Mouse (Mus musculus): ENCODE measurements around the gene Foxl2. TPM values are rescaled to one million over a fixed set of nuclear protein-coding genes. Genes with fewer than 3 reads are reported as not detected.

Gene Foxl2
- polyA plus RNA-seq, 2 experiments, result not detected

- peak; percentile 94 to 97 (median 95) for DNase-seq (ENCODE audit: low read depth in 3 of 3, low spot score in 3 of 3)
- 2% methylated on average over 45 of the region's 45 CpGs for WGBS (ENCODE audit: insufficient replicate concordance)
- H3K4me1 ChIP-seq (replicated peaks; ENCODE audit: control insufficient read depth in 2 of 2, insufficient read depth in 2 of 2, low read length in 1 of 2), result peaks cover 4 to 5% of the 10 kb centered on the region in 2 experiments
- H3K4me2 ChIP-seq (ENCODE audit: low read depth), result peak within 1 kb of the TSS; percentile 99
- H3K27me3 ChIP-seq (ENCODE audit: control insufficient read depth, insufficient read depth, low read length), result peaks cover 6% of the 10 kb centered on the region
- peak within 1 kb of the TSS; percentile 70 to 79 for H3K4me3 ChIP-seq (ENCODE audit: insufficient read depth in 1 of 2, low read depth in 2 of 2, low read length in 2 of 2)
- peak; percentile 100 for ATAC-seq (ENCODE audit: insufficient read depth)
- no peaks in the 10 kb centered on the region for H3K9me3 ChIP-seq (ENCODE audit: control insufficient read depth, low read length)
- TF ChIP-seq EP300 (IDR thresholded peaks at IDR 0.05; ENCODE audit: low read depth) (no peak), CTCF (IDR thresholded peaks at IDR 0.05; ENCODE audit: low read depth) (peak; percentile 43; the same call in 1 of the 2 replicates)
- H3K36me3 ChIP-seq (replicated peaks; ENCODE audit: control insufficient read depth, insufficient read depth, low read depth), result no peaks in the 10 kb centered on the region
- peak within 1 kb of the TSS; percentile 75 for H3K9ac ChIP-seq (replicated peaks)
- no peak within 1 kb of the TSS for H3K27ac ChIP-seq
Observed at GRCm38 (mm10) chr9:98985800-98986475, 30.9 kb downstream of the Foxl2 start, which contains the start of gene Faim. TSS of gene Faim (plus strand) at chr9:98986373.

DNA sequence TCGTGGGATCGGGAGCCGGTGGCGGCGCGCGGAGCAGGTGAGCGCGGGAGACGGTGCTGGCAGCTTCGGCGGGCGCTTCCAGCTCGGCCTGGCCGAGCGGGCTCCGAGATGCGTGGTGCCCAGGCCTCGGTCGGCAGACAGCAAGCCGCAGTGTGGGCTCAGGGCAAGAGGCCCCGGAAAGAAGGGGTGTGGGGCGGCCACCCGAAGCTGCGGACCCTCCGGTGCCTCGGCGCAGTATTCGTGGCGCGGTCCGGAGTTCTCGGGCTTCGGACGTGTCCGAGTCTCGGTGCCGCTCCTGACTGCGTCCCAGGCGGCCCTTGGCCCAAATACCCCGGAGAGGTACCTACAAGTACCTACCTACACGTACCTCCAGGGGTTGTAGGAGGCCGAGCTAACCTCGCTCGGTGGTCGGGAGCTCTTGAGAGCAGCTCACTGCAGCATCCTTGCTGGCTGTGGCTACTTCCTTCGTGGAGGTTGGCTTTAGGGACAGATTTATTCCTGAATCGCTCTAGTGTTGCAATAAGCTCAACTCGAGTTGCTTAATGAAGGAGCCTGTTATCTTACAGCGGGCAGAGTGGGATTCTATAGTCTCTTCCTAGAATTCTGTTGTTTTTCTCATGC, 31.5 kb downstream of the Foxl2 start:
- H3K9me3 ChIP-seq (ENCODE audit: control insufficient read depth, low read length), result no peaks in the 10 kb centered on the region
- H3K4me2 ChIP-seq (ENCODE audit: low read depth), result peak overlapping the region; percentile 99
- WGBS (ENCODE audit: insufficient replicate concordance), result under 1% methylated on average over 50 of the region's 50 CpGs
- ATAC-seq (ENCODE audit: insufficient read depth) (peak; percentile 27), DNase-seq (ENCODE audit: low read depth in 3 of 3, low spot score in 3 of 3) (peak in 1 of 3 experiments; percentile 28)
- no peak overlapping the region for H3K27ac ChIP-seq
- H3K4me1 ChIP-seq (replicated peaks; ENCODE audit: control insufficient read depth in 2 of 2, insufficient read depth in 2 of 2, low read length in 1 of 2), result peaks cover 4 to 5% of the 10 kb centered on the region in 2 experiments
- peak overlapping the region; percentile 59 to 79 for H3K4me3 ChIP-seq (ENCODE audit: insufficient read depth in 1 of 2, low read depth in 2 of 2, low read length in 2 of 2)
- no peak for TF ChIP-seq EP300 (IDR thresholded peaks at IDR 0.05; ENCODE audit: low read depth)
- no peak for TF ChIP-seq CTCF (IDR thresholded peaks at IDR 0.05; ENCODE audit: low read depth)
- H3K36me3 ChIP-seq (replicated peaks; ENCODE audit: control insufficient read depth, insufficient read depth, low read depth), result no peaks in the 10 kb centered on the region
- H3K27me3 ChIP-seq (ENCODE audit: control insufficient read depth, insufficient read depth, low read length), result peaks cover 6% of the 10 kb centered on the region
- H3K9ac ChIP-seq (replicated peaks), result peak overlapping the region; percentile 75

DNA sequence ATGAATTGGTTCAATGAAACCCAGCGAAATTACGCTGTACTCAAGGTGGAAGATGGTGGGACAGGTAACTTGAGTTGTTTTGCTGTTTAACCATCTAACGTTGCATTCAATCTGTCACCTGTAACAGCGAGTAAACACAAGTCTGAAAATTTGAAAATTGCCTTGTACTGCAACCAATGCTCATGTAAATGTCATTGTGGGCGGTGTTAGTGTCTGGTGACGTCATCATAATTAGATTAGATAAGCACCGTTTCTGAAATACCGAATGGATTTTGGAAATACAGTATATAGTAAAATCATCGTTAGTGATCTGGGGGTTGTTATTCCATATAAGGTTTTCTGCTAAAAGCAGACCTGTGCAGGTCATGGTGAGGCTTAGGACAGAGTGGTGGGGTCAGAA, 32.0 kb downstream of the Foxl2 start:
- peaks cover 4 to 5% of the 10 kb centered on the region in 2 experiments for H3K4me1 ChIP-seq (replicated peaks; ENCODE audit: control insufficient read depth in 2 of 2, insufficient read depth in 2 of 2, low read length in 1 of 2)
- DNase-seq (ENCODE audit: low read depth in 3 of 3, low spot score in 3 of 3) (peak in 1 of 3 experiments; percentile 39), ATAC-seq (ENCODE audit: insufficient read depth) (no peak)
- H3K4me2 ChIP-seq (ENCODE audit: low read depth), result peak overlapping the region; percentile 99
- H3K27me3 ChIP-seq (ENCODE audit: control insufficient read depth, insufficient read depth, low read length), result peaks cover 6% of the 10 kb centered on the region
- no peaks in the 10 kb centered on the region for H3K36me3 ChIP-seq (replicated peaks; ENCODE audit: control insufficient read depth, insufficient read depth, low read depth)
- peak overlapping the region; percentile 59 to 79; a peak in 3 of 4 replicates for H3K4me3 ChIP-seq (ENCODE audit: insufficient read depth in 1 of 2, low read depth in 2 of 2, low read length in 2 of 2)
- H3K9me3 ChIP-seq (ENCODE audit: control insufficient read depth, low read length), result no peaks in the 10 kb centered on the region
- H3K27ac ChIP-seq, result no peak overlapping the region
- H3K9ac ChIP-seq (replicated peaks), result peak overlapping the region; percentile 75
- TF ChIP-seq EP300 (IDR thresholded peaks at IDR 0.05; ENCODE audit: low read depth) (no peak), CTCF (IDR thresholded peaks at IDR 0.05; ENCODE audit: low read depth) (no peak)
- 28% methylated on average over 9 of the region's 9 CpGs for WGBS (ENCODE audit: insufficient replicate concordance)

- TF ChIP-seq EP300 (IDR thresholded peaks at IDR 0.05; ENCODE audit: low read depth), result no peak
- no peak for TF ChIP-seq CTCF (IDR thresholded peaks at IDR 0.05; ENCODE audit: low read depth)
- H3K27ac ChIP-seq, result no peak overlapping the region
- no peak for ATAC-seq (ENCODE audit: insufficient read depth)
- no peaks in the 10 kb centered on the region for H3K36me3 ChIP-seq (replicated peaks; ENCODE audit: control insufficient read depth, insufficient read depth, low read depth)
- no peak overlapping the region for H3K4me2 ChIP-seq (ENCODE audit: low read depth)
- DNase-seq (ENCODE audit: low read depth in 3 of 3, low spot score in 3 of 3), result no peak
- H3K27me3 ChIP-seq (ENCODE audit: control insufficient read depth, insufficient read depth, low read length), result no peaks in the 10 kb centered on the region
- no peaks in the 10 kb centered on the region for H3K4me1 ChIP-seq (replicated peaks; ENCODE audit: control insufficient read depth in 2 of 2, insufficient read depth in 2 of 2, low read length in 1 of 2)
- WGBS (ENCODE audit: insufficient replicate concordance), result 85% methylated on average over 4 of the region's 4 CpGs
- H3K9me3 ChIP-seq (ENCODE audit: control insufficient read depth, low read length), result no peaks in the 10 kb centered on the region
- no peak overlapping the region for H3K9ac ChIP-seq (replicated peaks)
- H3K4me3 ChIP-seq (ENCODE audit: insufficient read depth in 1 of 2, low read depth in 2 of 2, low read length in 2 of 2), result no peak overlapping the region
Observed at GRCm38 (mm10) chr9:98994103-98994502, 39.0 kb downstream of the Foxl2 start.

DNA sequence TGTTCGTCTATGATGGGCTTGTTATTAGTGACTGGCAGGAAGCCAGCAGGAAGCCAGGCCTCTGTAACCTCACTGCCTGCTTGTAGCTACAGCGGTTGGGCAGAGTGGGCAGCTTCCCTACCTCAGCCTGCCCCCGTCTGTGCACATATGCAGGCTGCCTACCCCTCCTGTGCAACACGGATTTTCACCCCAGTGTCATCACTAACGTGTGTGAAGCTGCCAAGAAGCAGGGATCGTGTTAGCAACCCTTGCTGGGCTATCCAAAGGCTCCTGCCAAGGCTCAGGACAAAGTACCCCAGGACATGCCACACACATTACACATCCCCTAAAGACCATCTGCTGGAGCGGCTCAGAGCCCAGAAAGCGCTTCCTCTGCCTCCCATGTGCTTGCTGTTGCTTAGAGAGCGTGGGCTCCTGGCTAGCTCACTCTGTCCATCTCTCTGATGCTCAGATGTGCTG, 44.8 kb downstream of the Foxl2 start:
- Histone ChIP-seq H3K4me2 (ENCODE audit: low read depth) (no peak overlapping the region), H3K9ac (replicated peaks) (no peak overlapping the region), H3K9me3 (ENCODE audit: control insufficient read depth, low read length) (no peaks in the 10 kb centered on the region), H3K4me3 (ENCODE audit: insufficient read depth in 1 of 2, low read depth in 2 of 2, low read length in 2 of 2) (no peak overlapping the region), H3K36me3 (replicated peaks; ENCODE audit: control insufficient read depth, insufficient read depth, low read depth) (no peaks in the 10 kb centered on the region), H3K4me1 (replicated peaks; ENCODE audit: control insufficient read depth in 2 of 2, insufficient read depth in 2 of 2, low read length in 1 of 2) (no peaks in the 10 kb centered on the region), H3K27ac (no peak overlapping the region), H3K27me3 (ENCODE audit: control insufficient read depth, insufficient read depth, low read length) (no peaks in the 10 kb centered on the region)
- ATAC-seq (ENCODE audit: insufficient read depth), result no peak
- TF ChIP-seq EP300 (IDR thresholded peaks at IDR 0.05; ENCODE audit: low read depth) (no peak), CTCF (IDR thresholded peaks at IDR 0.05; ENCODE audit: low read depth) (no peak)
- DNase-seq (ENCODE audit: low read depth in 3 of 3, low spot score in 3 of 3), result no peak
- WGBS (ENCODE audit: insufficient replicate concordance), result 43% methylated on average over 9 of the region's 9 CpGs

All from liver, embryonic 14.5 days (tissue).